Mouse (Mus musculus) kidney, adult 2 months (tissue): ENCODE results near the gene Inpp4a. TPM values are rescaled to one million over a fixed set of nuclear protein-coding genes. Genes with fewer than 3 reads are reported as not detected.
A peak's percentile ranks its signal among the peaks of the same experiment; 100 is the strongest.

ENCODE experiments used
- DNase-seq: peaks from one replicate; pipeline ENCODE4 v3.0.0; 2021
- H3K27ac ChIP-seq: fragments of 200-500 bp; 2 replicates; pipeline ENCODE4 v1.5.1; 2012; ENCODE audit warnings: low read depth, low read length, control low read depth, inconsistent platforms; ENCODE audit not compliant: insufficient read depth
- H3K27me3 ChIP-seq: fragments of 200-500 bp; replicated peaks from 2 replicates; pipeline ENCODE4 v1.6.1; 2012; ENCODE audit warnings: mild to moderate bottlenecking, moderate library complexity, low read length, inconsistent platforms; ENCODE audit not compliant: control insufficient read depth, insufficient read depth
- H3K36me3 ChIP-seq: fragments of 200-500 bp; 2 replicates; pipeline ENCODE4 v1.6.1; 2012; ENCODE audit warnings: mild to moderate bottlenecking, moderate library complexity, low read length, inconsistent platforms; ENCODE audit not compliant: control insufficient read depth, insufficient read depth
- H3K4me1 ChIP-seq: fragments of 200-500 bp; 2 replicates; pipeline ENCODE4 v1.6.1; 2011; ENCODE audit warnings: low read length; ENCODE audit not compliant: control insufficient read depth, insufficient read depth
- H3K4me3 ChIP-seq: fragments of 200-500 bp; 2 replicates; pipeline ENCODE4 v1.5.1; 2011; ENCODE audit warnings: mild to moderate bottlenecking, low read depth, low read length, control low read depth; ENCODE audit not compliant: insufficient read depth
- CTCF ChIP-seq: fragments of 200-500 bp; conservative IDR thresholded peaks from 2 replicates; pipeline ENCODE4 v1.5.1; 2011; ENCODE audit warnings: low read depth, mild to moderate bottlenecking, control low read depth, low read length, moderate library complexity, mixed read lengths; ENCODE audit not compliant: insufficient read depth, insufficient read length
- POLR2A ChIP-seq: fragments of 200-500 bp; IDR thresholded peaks from one replicate; pipeline ENCODE4 v1.6.1; 2011; ENCODE audit warnings: low read depth, low read length, control low read depth
- WGBS: fragments of 180-500 bp; shearing (Covaris S2); methylation state at CpG from one replicate; pipeline ENCODE4 v1.1.7; 2018; 5-methylcytosine and 5-hydroxymethylcytosine counted together
- polyA plus RNA-seq: library from polyadenylated mRNA; depleted of rRNA; stranded (reverse); fragments of >200 nt; gene quantifications from 2 replicates; pipeline ENCODE4 v1.2.3, GENCODE M21; 2012

Gene Inpp4a
- polyA plus RNA-seq, 1 experiment = 7.5 TPM

DNA sequence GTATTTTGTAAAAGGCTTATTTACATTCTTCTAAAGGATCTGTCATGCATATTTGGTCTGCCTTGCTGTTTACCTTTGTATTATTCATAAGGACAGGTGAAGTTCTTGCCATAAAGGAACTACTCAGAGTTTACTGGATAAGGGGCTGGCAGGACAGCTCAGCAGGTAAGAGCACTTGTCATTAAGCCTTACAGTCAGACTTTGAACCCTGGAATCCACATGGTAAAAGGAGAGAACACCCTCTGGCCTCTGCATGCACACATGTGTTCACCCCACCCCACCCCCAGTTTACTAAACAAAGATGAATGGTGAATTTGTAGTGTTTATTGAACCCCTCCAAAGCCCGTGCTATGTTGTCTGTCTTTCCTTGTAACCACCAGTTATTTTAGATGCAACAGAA, 115.7 kb downstream of the Inpp4a start:
- 94% methylated on average over 1 of the region's 1 CpGs for WGBS
- DNase-seq = no peak
- H3K4me3 ChIP-seq = no peak overlapping the region
- H3K27ac ChIP-seq = no peak overlapping the region
- TF ChIP-seq POLR2A (no peak), CTCF (no peak)
- H3K4me1 ChIP-seq = no peaks in the 10 kb centered on the region
- H3K27me3 ChIP-seq = no peaks in the 10 kb centered on the region
- H3K36me3 ChIP-seq = peaks cover 2% of the 10 kb centered on the region; the same call in 1 of the 2 replicates

DNA sequence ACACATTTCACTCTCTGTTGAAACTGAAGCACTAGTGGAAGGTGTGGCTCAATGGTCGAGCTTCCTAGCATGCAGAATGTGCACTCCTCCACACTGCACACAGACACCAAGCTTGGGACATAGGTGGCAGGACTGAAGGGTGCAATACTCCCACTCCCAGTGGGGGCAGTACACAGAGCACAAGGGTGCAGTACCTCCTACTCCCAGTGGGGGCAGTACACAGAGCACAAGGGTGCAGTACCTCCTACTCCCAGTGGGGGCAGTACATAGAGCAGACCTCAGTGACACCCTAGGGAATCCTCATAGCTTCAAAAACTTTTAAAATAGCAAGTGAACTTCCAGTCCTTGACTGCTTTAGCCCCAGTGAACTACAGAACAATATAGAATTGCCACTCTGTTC, 119.8 kb downstream of the Inpp4a start:
- Histone ChIP-seq H3K4me3 (no peak overlapping the region), H3K36me3 (peaks cover 4% of the 10 kb centered on the region; the same call in 1 of the 2 replicates), H3K27me3 (no peaks in the 10 kb centered on the region), H3K27ac (no peak overlapping the region), H3K4me1 (no peaks in the 10 kb centered on the region)
- TF ChIP-seq CTCF = peak; percentile 85
- TF ChIP-seq POLR2A = no peak
- WGBS = 84% methylated on average over 1 of the region's 1 CpGs
- peak; percentile 42 for DNase-seq

DNA sequence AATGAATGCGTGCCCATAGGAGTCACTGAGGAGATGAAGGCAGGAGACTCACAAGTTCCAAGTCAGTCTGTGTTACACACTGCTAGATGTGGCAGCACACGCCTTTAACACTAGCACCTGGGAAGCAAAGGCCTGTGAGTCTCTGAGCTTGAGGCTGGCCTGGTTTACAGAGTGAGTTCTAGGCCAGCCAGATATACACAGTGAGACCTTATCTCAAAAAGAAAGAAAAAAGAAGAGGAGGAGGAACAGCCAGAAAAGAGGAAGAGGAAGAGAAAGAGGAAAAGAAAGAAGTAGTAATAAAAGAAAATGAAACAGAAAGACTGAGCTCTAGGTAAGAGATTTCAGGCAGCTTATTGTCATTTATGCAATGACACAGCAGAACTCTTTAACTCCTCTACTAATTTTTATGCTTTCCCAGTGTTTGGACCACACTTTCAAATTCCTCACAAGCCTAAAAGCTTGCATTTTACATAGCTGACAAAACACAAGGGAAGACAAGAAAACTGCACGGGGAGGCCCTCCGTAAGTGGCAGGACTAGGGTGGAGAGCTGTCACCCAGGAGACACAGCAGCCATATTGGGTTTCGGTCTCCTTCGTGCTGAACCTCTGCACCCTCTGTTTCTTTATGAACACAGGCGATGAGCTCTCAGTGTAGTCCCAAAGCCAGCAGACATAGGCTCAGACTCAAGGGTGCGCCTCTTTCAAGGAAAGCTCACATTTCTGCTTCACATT, 127.6 kb downstream of the Inpp4a start:
- H3K4me1 ChIP-seq = peaks cover 8% of the 10 kb centered on the region
- 90% methylated on average over 8 of the region's 8 CpGs for WGBS
- H3K36me3 ChIP-seq = peaks cover 2% of the 10 kb centered on the region; the same call in 1 of the 2 replicates
- no peak for TF ChIP-seq POLR2A
- TF ChIP-seq CTCF = no peak
- no peak overlapping the region for H3K27ac ChIP-seq
- DNase-seq = no peak
- no peaks in the 10 kb centered on the region for H3K27me3 ChIP-seq
- H3K4me3 ChIP-seq = no peak overlapping the region

DNA sequence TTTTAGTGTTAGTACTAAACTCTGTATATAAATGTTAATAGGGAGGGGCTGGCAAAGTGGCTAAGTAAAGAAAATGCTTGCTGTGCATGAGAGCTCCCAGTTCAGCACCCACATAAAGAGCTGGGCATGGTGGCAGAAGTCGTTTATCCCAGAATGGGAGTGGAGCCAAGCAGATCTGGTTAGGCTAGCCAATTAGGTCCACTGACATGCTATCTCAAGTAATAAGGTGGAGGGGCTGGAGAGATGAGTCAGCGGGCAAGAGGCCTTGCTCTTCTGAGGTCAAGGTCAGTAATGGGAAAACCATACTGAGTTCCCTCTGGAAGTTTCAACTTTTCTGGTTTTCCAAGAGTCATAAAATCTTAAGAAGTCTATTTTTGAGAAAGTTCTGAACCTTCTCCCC, 129.2 kb downstream of the Inpp4a start:
- TF ChIP-seq POLR2A = no peak
- TF ChIP-seq CTCF = no peak
- Histone ChIP-seq H3K27me3 (no peaks in the 10 kb centered on the region), H3K4me3 (peak overlapping the region; percentile 74), H3K4me1 (peaks cover 8% of the 10 kb centered on the region), H3K27ac (no peak overlapping the region), H3K36me3 (peaks cover 2% of the 10 kb centered on the region; the same call in 1 of the 2 replicates)
- WGBS = 49% methylated on average over 2 of the region's 2 CpGs
- no peak for DNase-seq

DNA sequence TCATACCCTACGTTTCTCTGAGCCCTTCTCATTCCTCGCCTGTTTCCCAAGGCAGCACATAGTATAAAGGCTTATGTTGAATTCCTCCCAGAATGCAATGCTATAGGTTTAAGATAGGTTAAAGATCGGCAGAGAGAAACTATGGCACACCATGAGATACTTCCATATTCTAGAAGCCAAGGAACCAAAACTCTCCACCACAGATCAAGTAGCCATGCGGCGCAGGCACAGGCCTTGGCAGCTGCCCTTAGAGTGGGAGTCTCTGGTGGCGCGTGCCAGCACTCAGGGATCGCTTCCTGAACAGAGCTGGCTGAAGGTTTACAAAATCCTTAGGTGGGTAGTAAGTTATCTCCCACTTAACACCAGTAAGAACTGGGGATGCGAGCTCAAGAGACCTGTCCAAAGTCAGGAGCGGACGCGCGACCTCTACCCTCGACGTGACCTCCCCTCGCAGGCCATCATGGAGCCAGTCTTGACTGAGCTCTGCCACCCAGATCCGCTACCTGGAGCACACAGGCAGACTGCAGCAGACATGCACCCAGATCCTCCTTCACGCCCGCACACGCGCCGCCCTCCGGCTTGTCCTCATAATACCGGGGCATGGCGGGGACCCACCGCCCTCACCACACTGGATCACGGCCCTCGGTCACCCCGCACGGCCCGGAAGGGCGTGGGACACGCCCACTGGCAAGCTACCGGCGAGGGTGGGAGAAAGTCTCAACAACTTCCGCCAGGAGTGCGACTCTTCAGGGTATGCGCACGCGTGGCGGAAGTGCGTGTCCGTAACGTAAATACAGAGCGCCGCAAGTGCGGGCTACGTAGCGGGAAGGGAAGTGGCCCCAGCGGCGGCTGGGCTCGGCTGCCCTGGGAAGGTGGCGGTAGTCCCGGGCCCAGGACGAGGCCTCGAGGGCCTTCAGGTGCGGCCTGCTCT, 130.0 kb downstream of the Inpp4a start, which contains the start of the genes Coa5 and Unc50:
Gene Coa5, minus strand, starts transcription at position 738 of the 931 bp plus-strand sequence.
Gene Unc50, plus strand, starts transcription at position 774 of the 931 bp plus-strand sequence.
- DNase-seq = peak; percentile 97
- H3K36me3 ChIP-seq = no peaks in the 10 kb centered on the region
- TF ChIP-seq CTCF = no peak
- peak; percentile 41 for TF ChIP-seq POLR2A
- H3K4me3 ChIP-seq = peak within 1 kb of the TSS; percentile 74
- peaks cover 8% of the 10 kb centered on the region for H3K4me1 ChIP-seq
- H3K27ac ChIP-seq = peak within 1 kb of the TSS; percentile 61
- no peaks in the 10 kb centered on the region for H3K27me3 ChIP-seq
- WGBS = 1% methylated on average over 57 of the region's 57 CpGs

DNA sequence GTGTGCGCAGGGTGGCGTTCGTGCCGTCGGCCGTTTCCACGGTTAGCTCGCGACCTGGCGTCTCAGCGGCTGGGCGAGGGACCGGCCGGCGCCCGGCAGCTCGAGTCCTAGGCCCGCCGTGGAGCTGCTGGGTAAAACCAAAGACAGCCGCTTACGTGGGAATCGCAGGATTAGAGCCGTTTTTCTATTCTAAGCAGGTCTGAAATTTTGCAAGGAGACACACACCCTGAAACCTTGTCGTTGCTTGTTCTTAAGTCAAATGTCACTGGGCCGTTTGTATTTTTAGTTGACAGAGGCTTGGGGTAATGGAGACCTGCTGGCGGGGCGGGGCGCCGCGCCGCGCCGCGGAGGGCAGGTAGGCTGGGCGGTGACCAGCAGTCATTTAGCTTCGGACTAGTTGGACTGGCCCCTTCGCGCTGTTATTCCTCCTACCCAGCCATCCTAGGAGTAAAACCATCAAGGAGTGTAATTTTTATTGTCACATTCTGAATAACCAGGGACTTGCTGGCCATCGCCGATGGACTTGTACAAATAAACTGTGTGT, 130.7 kb downstream of the Inpp4a start:
- no peak for DNase-seq
- Histone ChIP-seq H3K4me3 (peak overlapping the region; percentile 74), H3K4me1 (peaks cover 8% of the 10 kb centered on the region), H3K27ac (peak overlapping the region; percentile 39; the same call in 1 of the 2 replicates), H3K27me3 (no peaks in the 10 kb centered on the region), H3K36me3 (no peaks in the 10 kb centered on the region)
- under 1% methylated on average over 40 of the region's 40 CpGs for WGBS
- no peak for TF ChIP-seq POLR2A
- TF ChIP-seq CTCF = no peak
